Mouse (Mus musculus) heart, postnatal 0 days (tissue): ENCODE results near the gene Olfr1396. TPM values are rescaled to one million over a fixed set of nuclear protein-coding genes. Genes with fewer than 3 reads are reported as not detected.

Experiments
- ATAC-seq: fragments of 200-750 bp; cut with Nextera tagmentation; 2 replicates; pipeline ENCODE4 v1.8.0; 2017; ENCODE audit warnings: low read depth, moderate number of reproducible peaks, moderate library complexity; ENCODE audit not compliant: insufficient read depth
- DNase-seq: peaks from one replicate; pipeline ENCODE4 v3.0.0-alpha.2; 2016; ENCODE audit warnings: low spot score
- H3K27ac ChIP-seq: fragments of 300-500 bp; sonication (generic); 2 replicates; pipeline ENCODE4 v1.5.1; 2014; ENCODE audit warnings: low read depth, mild to moderate bottlenecking
- H3K27me3 ChIP-seq: fragments of 300-500 bp; sonication (generic); 2 replicates; pipeline ENCODE4 v1.6.1; 2014; ENCODE audit warnings: low read length, mixed read lengths; ENCODE audit not compliant: control insufficient read depth, insufficient read depth
- H3K36me3 ChIP-seq: fragments of 300-500 bp; sonication (generic); replicated peaks from 2 replicates; pipeline ENCODE4 v1.6.1; 2014; ENCODE audit warnings: low read length, mixed read lengths; ENCODE audit not compliant: control insufficient read depth, insufficient read depth
- H3K4me1 ChIP-seq: fragments of 300-500 bp; sonication (generic); 2 replicates; pipeline ENCODE4 v1.6.1; 2014; ENCODE audit warnings: antibody characterized with exemption; ENCODE audit not compliant: control insufficient read depth, insufficient read depth
- H3K4me2 ChIP-seq: fragments of 300-500 bp; sonication (generic); 2 replicates; pipeline ENCODE4 v1.6.1; 2014; ENCODE audit warnings: low read depth, mild to moderate bottlenecking, low read length, moderate library complexity
- H3K4me3 ChIP-seq: fragments of 300-500 bp; sonication (generic); 2 replicates; pipeline ENCODE4 v1.5.1; 2014; ENCODE audit warnings: low read depth, low read length
- H3K9ac ChIP-seq: fragments of 300-500 bp; sonication (generic); replicated peaks from 2 replicates; pipeline ENCODE4 v1.6.1; 2014; ENCODE audit warnings: low read depth, low read length, mixed read lengths
- H3K9me3 ChIP-seq: fragments of 300-500 bp; sonication (generic); replicated peaks from 2 replicates; pipeline ENCODE4 v1.6.1; 2016; ENCODE audit warnings: low read length; ENCODE audit not compliant: control insufficient read depth
- CTCF ChIP-seq: IDR thresholded peaks from 2 replicates; pipeline ENCODE4 v1.5.1; 2016; ENCODE audit warnings: antibody characterized with exemption, control low read depth, low read depth
- EP300 ChIP-seq: IDR thresholded peaks from 2 replicates; pipeline ENCODE4 v1.6.1; 2016; ENCODE audit warnings: antibody characterized with exemption, low read depth
- WGBS: fragments of 180-500 bp; shearing (Covaris S2); extraction: QIAGEN DNeasy Blood & Tissue Kit; methylation state at CpG from one replicate; pipeline ENCODE4 v1.1.7; 2014; 5-methylcytosine and 5-hydroxymethylcytosine counted together
- polyA plus RNA-seq: library from polyadenylated mRNA; unstranded; fragments of >200 nt; fragmentation: Nextera tagmentation; extraction: Ambion mirVana; gene quantifications from 2 replicates; pipeline ENCODE4 v1.2.1, GENCODE M21; 2015
- total RNA-seq: library from RNA; depleted of rRNA; stranded (reverse); fragments of >200 nt; gene quantifications from 2 replicates; pipeline ENCODE4 v1.2.3, GENCODE M21; 2014; ENCODE audit warnings: low replicate concordance

The Olfr1396 gene
- total and polyA plus RNA-seq, 2 experiments from 2014 or later: 0.59 to 20.3 TPM

DNA sequence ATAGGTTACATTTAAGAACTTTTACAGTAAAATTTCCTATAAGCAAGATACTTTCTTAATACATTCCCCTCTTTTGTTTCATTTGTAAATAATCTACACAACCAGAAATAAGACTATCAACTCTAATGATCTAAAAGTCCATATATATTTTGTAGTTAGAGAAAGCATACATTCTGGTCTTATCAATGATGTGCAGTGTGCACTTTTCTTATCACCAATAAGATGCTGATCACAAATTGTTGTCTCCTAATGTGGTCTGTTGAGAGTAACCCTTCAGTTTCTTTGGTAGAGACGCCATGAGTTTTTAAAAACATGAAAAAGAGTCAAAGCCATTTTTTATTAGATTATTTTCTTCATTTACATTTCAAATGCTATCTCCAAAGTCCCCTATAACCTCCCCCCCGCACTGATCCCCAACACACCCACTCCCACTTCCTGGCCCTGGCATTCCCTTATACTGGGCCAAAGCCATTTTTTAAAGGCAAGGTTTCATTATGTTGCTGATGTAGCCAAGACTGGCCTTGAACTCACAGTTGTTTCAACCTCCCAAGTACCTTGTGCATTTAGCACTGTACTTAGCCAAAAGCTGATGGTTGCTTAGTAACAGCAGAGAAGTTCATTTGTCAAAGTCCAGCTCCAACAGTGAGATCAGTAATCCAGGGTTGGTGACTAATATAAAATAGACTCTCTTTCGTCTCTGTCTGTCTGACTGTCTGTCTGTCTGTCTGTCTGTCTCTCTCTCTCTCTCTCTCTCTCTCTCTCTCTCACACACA, 24.8 kb downstream of the Olfr1396 start:
- Histone ChIP-seq H3K9ac (no peak overlapping the region), H3K27ac (no peak overlapping the region), H3K4me3 (no peak overlapping the region), H3K27me3 (no peaks in the 10 kb centered on the region), H3K4me2 (no peak overlapping the region), H3K4me1 (no peaks in the 10 kb centered on the region), H3K9me3 (no peaks in the 10 kb centered on the region), H3K36me3 (no peaks in the 10 kb centered on the region)
- TF ChIP-seq EP300 (no peak), CTCF (no peak)
- no peak for ATAC-seq
- WGBS: 69% methylated on average over 3 of the region's 3 CpGs
- DNase-seq: no peak

GRCm38 (mm10) chr11:49088990-49089652, 25.6 kb downstream of the Olfr1396 start:
- Histone ChIP-seq H3K36me3 (no peaks in the 10 kb centered on the region), H3K27ac (no peak overlapping the region), H3K9ac (no peak overlapping the region), H3K4me1 (no peaks in the 10 kb centered on the region; the same call in 1 of the 2 replicates), H3K4me2 (no peak overlapping the region; the same call in 1 of the 2 replicates), H3K9me3 (no peaks in the 10 kb centered on the region), H3K27me3 (no peaks in the 10 kb centered on the region), H3K4me3 (no peak overlapping the region)
- TF ChIP-seq EP300 (no peak), CTCF (no peak)
- 87% methylated on average over 5 of the region's 5 CpGs for WGBS
- ATAC-seq (no peak), DNase-seq (no peak)

DNA sequence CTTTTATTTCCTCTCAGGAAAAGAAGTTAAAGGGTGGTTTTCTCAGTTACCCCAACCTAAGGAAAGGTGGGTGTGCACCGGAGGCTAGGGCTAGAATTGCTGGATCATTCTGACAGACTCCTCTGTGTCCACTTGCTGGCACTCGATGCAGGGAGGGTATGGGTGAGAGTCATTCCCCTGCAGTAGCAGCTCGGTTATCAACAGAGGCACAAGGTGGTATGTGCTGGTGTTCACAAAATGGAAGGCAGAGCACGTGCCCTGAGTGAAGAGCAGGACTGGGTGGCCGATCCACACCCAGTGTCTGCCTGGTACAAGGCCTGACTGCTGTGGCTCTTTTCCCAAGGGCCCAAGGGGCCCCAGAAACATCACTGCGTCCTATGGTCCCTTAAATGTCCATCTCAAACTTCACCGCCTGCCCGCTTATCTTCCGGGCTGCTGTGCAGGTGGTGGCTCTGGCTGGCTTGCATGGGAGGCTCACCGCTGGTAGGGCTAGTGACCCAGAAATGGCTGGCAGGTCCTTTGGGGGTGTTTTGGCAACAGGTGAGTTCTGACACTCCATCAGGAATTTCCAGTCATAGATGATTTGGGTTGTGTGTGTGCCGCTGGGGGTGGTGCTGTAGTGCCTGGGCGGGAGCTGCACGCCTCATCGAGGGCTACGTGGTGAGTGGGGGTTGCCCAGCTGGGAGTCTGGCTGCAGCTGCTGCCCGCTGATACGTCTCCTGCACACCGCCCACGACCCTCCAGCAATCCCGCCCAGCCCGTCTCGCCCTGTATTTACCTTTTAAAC, 26.7 kb downstream of the Olfr1396 start:
- no peak overlapping the region; the same call in 1 of the 2 replicates for H3K27ac ChIP-seq
- H3K4me2 ChIP-seq: peak overlapping the region; percentile 54
- no peaks in the 10 kb centered on the region for H3K27me3 ChIP-seq
- no peak for TF ChIP-seq EP300
- no peak for TF ChIP-seq CTCF
- DNase-seq (no peak), ATAC-seq (peak; percentile 39; the same call in 1 of the 2 replicates)
- H3K9me3 ChIP-seq: no peaks in the 10 kb centered on the region
- WGBS: 31% methylated on average over 22 of the region's 22 CpGs
- H3K4me1 ChIP-seq: peaks cover 2% of the 10 kb centered on the region; the same call in 1 of the 2 replicates
- peak overlapping the region; percentile 24; the same call in 1 of the 2 replicates for H3K4me3 ChIP-seq
- H3K9ac ChIP-seq: 0 out of 2 replicates have a peak overlapping the region, but pooled peaks have one; percentile 15
- no peaks in the 10 kb centered on the region for H3K36me3 ChIP-seq

- DNase-seq (no peak), ATAC-seq (no peak)
- Histone ChIP-seq H3K4me2 (peak overlapping the region; percentile 39; the same call in 1 of the 2 replicates), H3K4me1 (peaks cover 4% of the 10 kb centered on the region; the same call in 1 of the 2 replicates), H3K9me3 (no peaks in the 10 kb centered on the region), H3K9ac (no peak overlapping the region), H3K27ac (peak overlapping the region; percentile 47; the same call in 1 of the 2 replicates), H3K36me3 (no peaks in the 10 kb centered on the region), H3K4me3 (peak overlapping the region; percentile 6; the same call in 1 of the 2 replicates), H3K27me3 (no peaks in the 10 kb centered on the region)
- TF ChIP-seq EP300: no peak
- no peak for TF ChIP-seq CTCF
- 62% methylated on average over 6 of the region's 6 CpGs for WGBS
Observed at GRCm38 (mm10) chr11:49086858-49087361, 27.8 kb downstream of the Olfr1396 start.

- Histone ChIP-seq H3K4me2 (no peak overlapping the region), H3K27me3 (no peaks in the 10 kb centered on the region), H3K4me3 (no peak overlapping the region), H3K9me3 (no peaks in the 10 kb centered on the region), H3K4me1 (peaks cover 7% of the 10 kb centered on the region; the same call in 1 of the 2 replicates), H3K27ac (0 out of 2 replicates have a peak overlapping the region, but pooled peaks have one; percentile 8), H3K9ac (no peak overlapping the region), H3K36me3 (no peaks in the 10 kb centered on the region)
- peak; percentile 32; the same call in 1 of the 2 replicates for TF ChIP-seq CTCF
- no peak for TF ChIP-seq EP300
- no peak for DNase-seq
- no peak for ATAC-seq
- 39% methylated on average over 3 of the region's 3 CpGs for WGBS
Observed at GRCm38 (mm10) chr11:49084875-49085274, 29.8 kb downstream of the Olfr1396 start.
